Comparison of ENCODE assay signal across 14 mouse cellular contexts in genomic region chr4:105131756-105132314, GRCm38 (mm10).
"Had no signal": no experiment of that assay in that cellular context is flagged by ENCODE, and none has a peak within 500 bp of the region (broad histone marks: within the 10 kb centered on the region; RNA-seq: fewer than 3 reads in every experiment).

No protein-coding gene starts in this region.

- H3K36me3 ChIP-seq: intestine, embryonic 15.5 days; midbrain, embryonic 12.5 days; midbrain, embryonic 15.5 days had no signal

- H3K27me3 ChIP-seq: intestine, embryonic 15.5 days; midbrain, embryonic 12.5 days; midbrain, embryonic 15.5 days had no signal

- DNase-seq: kidney, adult 18-20 months; kidney, postnatal 10 days; kidney, postnatal 36 days; layer of hippocampus, postnatal 36 days; liver, postnatal 0 days; lung, embryonic 14.5 days; right cerebral cortex, adult 18-20 months; right cerebral cortex, postnatal 14 days; right cerebral cortex, postnatal 4 days had no signal

- H3K4me3 ChIP-seq: intestine, embryonic 15.5 days; left cerebral cortex, adult 2 months; midbrain, embryonic 12.5 days; midbrain, embryonic 15.5 days had no signal

- H3K4me2 ChIP-seq: intestine, embryonic 15.5 days; liver, embryonic 11.5 days; lung, embryonic 14.5 days; midbrain, embryonic 12.5 days; midbrain, embryonic 15.5 days had no signal
